Comparison of ENCODE assay signal across 13 mouse cellular contexts in genomic region chr12:69760743-69761406, GRCm38 (mm10). TPM values are rescaled to one million over a fixed set of nuclear protein-coding genes. Genes with fewer than 3 reads are reported as not detected.
DNase-seq lines count a peak whose midpoint lies in the region; ATAC-seq lines count a peak whose summit lies in the region.
"Had no signal": no experiment of that assay in that cellular context is flagged by ENCODE, and none has a peak within 500 bp of the region (broad histone marks: within the 10 kb centered on the region; RNA-seq: fewer than 3 reads in every experiment).

No protein-coding gene starts in this region.

- no peak for ATAC-seq in heart, embryonic 12.5 days (ENCODE audit: insufficient number of reproducible peaks, low FRiP score)
- no peak; the same call in 1 of the 2 replicates for ATAC-seq in kidney, embryonic 16.5 days (ENCODE audit: low FRiP score, low TSS enrichment)
- no peak for ATAC-seq in forebrain, embryonic 16.5 days
- ATAC-seq: CD4-positive, CD25-positive, alpha-beta regulatory T cell, adult 4 months had no signal

- no peak overlapping the region for H3K4me2 ChIP-seq in heart, embryonic 12.5 days
- H3K4me2 ChIP-seq in kidney, embryonic 16.5 days (replicated peaks; ENCODE audit: low read depth, low read length): no peak overlapping the region
- H3K4me2 ChIP-seq in forebrain, embryonic 16.5 days (ENCODE audit: low read length): no peak overlapping the region

- H3K9me3 ChIP-seq in heart, embryonic 12.5 days (replicated peaks): no peaks in the 10 kb centered on the region
- no peaks in the 10 kb centered on the region for H3K9me3 ChIP-seq in kidney, embryonic 16.5 days (ENCODE audit: low read length)
- no peaks in the 10 kb centered on the region for H3K9me3 ChIP-seq in forebrain, embryonic 16.5 days (ENCODE audit: control insufficient read depth, low read length)

- WGBS in heart, embryonic 12.5 days: 92% methylated on average over 20 of the region's 20 CpGs
- WGBS in kidney, embryonic 16.5 days: 74% methylated on average over 20 of the region's 20 CpGs
- 67% methylated on average over 20 of the region's 20 CpGs for WGBS in forebrain, embryonic 16.5 days

- H3K4me1 ChIP-seq in heart, embryonic 12.5 days (replicated peaks): peaks cover 18% of the 10 kb centered on the region
- peaks cover 32% of the 10 kb centered on the region for H3K4me1 ChIP-seq in kidney, embryonic 16.5 days (ENCODE audit: insufficient read depth, low read length)
- H3K4me1 ChIP-seq in forebrain, embryonic 16.5 days (replicated peaks; ENCODE audit: control insufficient read depth, insufficient read depth, low read length): peaks cover 24% of the 10 kb centered on the region

- H3K9ac ChIP-seq in heart, embryonic 12.5 days: no peak overlapping the region
- no peak overlapping the region for H3K9ac ChIP-seq in kidney, embryonic 16.5 days (replicated peaks; ENCODE audit: low read length)
- H3K9ac ChIP-seq in forebrain, embryonic 16.5 days (replicated peaks; ENCODE audit: low read depth, low read length): no peak overlapping the region

- no peak overlapping the region for H3K4me3 ChIP-seq in heart, embryonic 12.5 days
- H3K4me3 ChIP-seq in kidney, embryonic 16.5 days (ENCODE audit: low read length): no peak overlapping the region
- no peak overlapping the region for H3K4me3 ChIP-seq in forebrain, embryonic 16.5 days (replicated peaks; ENCODE audit: low read length)
- H3K4me3 ChIP-seq: erythroblast, embryonic 14.5 days; left cerebral cortex, adult 2 months had no signal

- H3K36me3 ChIP-seq in heart, embryonic 12.5 days: no peaks in the 10 kb centered on the region
- no peaks in the 10 kb centered on the region; the same call in 1 of the 2 replicates for H3K36me3 ChIP-seq in kidney, embryonic 16.5 days (ENCODE audit: insufficient read depth, low read length)
- no peaks in the 10 kb centered on the region for H3K36me3 ChIP-seq in forebrain, embryonic 16.5 days (ENCODE audit: control insufficient read depth, insufficient read depth)

- H3K27me3 ChIP-seq in heart, embryonic 12.5 days (replicated peaks): no peaks in the 10 kb centered on the region
- no peaks in the 10 kb centered on the region for H3K27me3 ChIP-seq in kidney, embryonic 16.5 days (ENCODE audit: insufficient read depth, low read length)
- H3K27me3 ChIP-seq in forebrain, embryonic 16.5 days (replicated peaks; ENCODE audit: control insufficient read depth, insufficient read depth, low read length): no peaks in the 10 kb centered on the region

- DNase-seq in heart, adult 11 months: peak; percentile 86
- no peak for DNase-seq in kidney, postnatal 10 days
- DNase-seq in R1 (ENCODE audit: low read depth, low spot score): peak; percentile 24
- no peak for DNase-seq in B cell, adult 2 months
- DNase-seq in gastrocnemius, postnatal 4 days (ENCODE audit: low spot score in 2 of 2): no peak
- DNase-seq: right cerebral cortex, adult 18-20 months had no signal

- no peak overlapping the region for H3K27ac ChIP-seq in heart, embryonic 12.5 days (ENCODE audit: poor library complexity, severe bottlenecking)
- peak overlapping the region; percentile 36; the same call in 1 of the 2 replicates for H3K27ac ChIP-seq in kidney, embryonic 16.5 days (ENCODE audit: low read length)
- 0 out of 2 replicates have a peak overlapping the region, but pooled peaks have one; percentile 30 for H3K27ac ChIP-seq in forebrain, embryonic 16.5 days (ENCODE audit: low read length)
- H3K27ac ChIP-seq: left cerebral cortex, adult 2 months had no signal

RNA-seq across cellular contexts. Expression of gene Cdkl1, which starts 30.2 kb away (rescaled TPM):
- polyA plus RNA-seq in heart, embryonic 12.5 days (2016; fragmentation: Nextera tagmentation; extraction: Ambion mirVana): 5.0 TPM in 2 replicates
- polyA plus RNA-seq in kidney, embryonic 16.5 days (2015; fragmentation: Nextera tagmentation; extraction: Ambion mirVana): 25.7 and 32.4 TPM in 2 replicates
- polyA plus RNA-seq in forebrain, embryonic 16.5 days (2015; fragmentation: Nextera tagmentation; extraction: Ambion mirVana): 4.9 and 6.9 TPM in 2 replicates
- 1 to 10 TPM; 2.0 to 2.9 TPM for total RNA-seq in gastrocnemius, postnatal 4 days (2021)
- total RNA-seq: megakaryocyte progenitor cell, adult 5-6 weeks had no signal
- polyA plus RNA-seq: CD4-positive, CD25-positive, alpha-beta regulatory T cell, adult 4 months had no signal

RNA-seq across cellular contexts. Expression of gene Atp5s, which starts 36.1 kb away (rescaled TPM):
- 31.1 and 31.2 TPM in 2 replicates for polyA plus RNA-seq in heart, embryonic 12.5 days (2016; fragmentation: Nextera tagmentation; extraction: Ambion mirVana)
- polyA plus RNA-seq in kidney, embryonic 16.5 days (2015; fragmentation: Nextera tagmentation; extraction: Ambion mirVana): 31.7 and 33.5 TPM in 2 replicates
- polyA plus RNA-seq in forebrain, embryonic 16.5 days (2015; fragmentation: Nextera tagmentation; extraction: Ambion mirVana): 26.0 and 26.1 TPM in 2 replicates
- 10 to 100 TPM; 10.6 to 11.0 TPM for total RNA-seq in gastrocnemius, postnatal 4 days (2021)

RNA-seq across cellular contexts. Expression of gene L2hgdh, which starts 36.2 kb away (rescaled TPM):
- 19.5 and 20.8 TPM in 2 replicates for polyA plus RNA-seq in heart, embryonic 12.5 days (2016; fragmentation: Nextera tagmentation; extraction: Ambion mirVana)
- polyA plus RNA-seq in kidney, embryonic 16.5 days (2015; fragmentation: Nextera tagmentation; extraction: Ambion mirVana): 25.2 and 26.9 TPM in 2 replicates
- 15.0 and 16.3 TPM in 2 replicates for polyA plus RNA-seq in forebrain, embryonic 16.5 days (2015; fragmentation: Nextera tagmentation; extraction: Ambion mirVana)
- total RNA-seq in gastrocnemius, postnatal 4 days (2021): 10 to 100 TPM; 38.1 to 38.9 TPM

Comparison
In these comparisons a context has a peak if more than half of its experiments do, and no peak if none do; other contexts are left out.
1. DNase-seq: peak in heart, adult 11 months (single experiment) and R1 (single experiment); none in kidney, postnatal 10 days (single experiment), B cell, adult 2 months (0 of 2) and gastrocnemius, postnatal 4 days (0 of 2).